Mouse (Mus musculus): ENCODE data around the gene Tada2b.

DNA sequence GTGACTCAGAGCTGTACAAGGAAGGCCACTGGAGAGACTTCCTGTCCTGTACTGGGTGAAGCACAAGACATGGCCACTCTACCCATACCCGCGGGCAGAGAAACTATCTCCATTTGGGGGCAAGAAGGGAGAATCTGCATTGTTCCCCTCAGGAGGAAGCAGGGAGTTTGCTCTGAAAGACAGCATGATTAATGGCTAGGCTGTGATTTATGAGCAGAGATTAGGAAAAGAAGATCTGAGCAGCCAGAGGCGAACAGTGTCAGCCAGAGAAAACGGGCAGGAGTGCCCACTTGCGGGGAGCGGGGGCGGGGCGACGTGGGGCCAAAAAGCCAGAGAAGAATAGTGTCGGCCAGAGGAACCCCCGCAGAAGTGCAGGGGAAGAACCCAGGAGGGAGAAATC lies 56.3 kb downstream of the Tada2b start:
- no peak for TF ChIP-seq CTCF (conservative IDR thresholded peaks at IDR 0.05; ENCODE audit: low read length)
- TF ChIP-seq NANOG (IDR thresholded peaks at IDR 0.05; ENCODE audit: borderline replicate concordance, low read length) = no peak

Measured in E14TG2a.4 (cell line).